In the genomic region with DNA sequence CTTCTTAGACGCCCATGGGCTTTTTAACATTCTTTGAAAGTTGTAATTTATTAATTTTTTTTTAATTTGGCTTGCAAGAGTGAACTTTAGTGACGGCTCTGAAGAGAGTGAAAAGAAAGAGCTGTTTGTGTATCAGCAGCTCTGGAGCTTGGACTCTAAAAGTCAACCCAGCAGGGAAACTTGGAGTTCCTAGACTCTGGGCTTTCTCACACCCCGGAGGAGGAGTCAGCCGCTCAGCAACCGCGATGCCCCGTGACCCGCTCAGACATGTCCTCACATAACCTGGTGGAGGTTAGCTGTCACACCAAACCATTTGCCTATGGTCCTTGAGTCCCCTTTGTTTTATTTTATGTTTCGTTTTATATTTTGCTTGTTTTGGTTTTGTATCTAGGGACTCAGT, we compare ENCODE assay signal across 19 mouse cellular contexts.
A peak's percentile ranks its signal among the peaks of the same experiment; 100 is the strongest.
DNase-seq lines count a peak whose midpoint lies in the region; ATAC-seq and TF ChIP-seq lines count a peak whose summit lies in the region.
"Had no signal": no experiment of that assay in that cellular context is flagged by ENCODE, and none has a peak within 500 bp of the region (broad histone marks: within the 10 kb centered on the region; RNA-seq: fewer than 3 reads in every experiment).

No protein-coding gene starts in this region.

- no peak overlapping the region for H3K9ac ChIP-seq in heart, embryonic 12.5 days
- H3K9ac ChIP-seq in lung, postnatal 0 days (replicated peaks; ENCODE audit: low read depth) = no peak overlapping the region
- H3K9ac ChIP-seq: forebrain, embryonic 13.5 days; limb, embryonic 12.5 days; liver, embryonic 15.5 days; midbrain, embryonic 15.5 days had no signal

- H3K4me3 ChIP-seq in heart, embryonic 12.5 days = no peak overlapping the region
- H3K4me3 ChIP-seq in kidney, adult 2 months (ENCODE audit: insufficient read depth, low read depth, low read length) = no peak overlapping the region
- H3K4me3 ChIP-seq in lung, postnatal 0 days (ENCODE audit: low read depth, low read length) = no peak overlapping the region
- H3K4me3 ChIP-seq: forebrain, embryonic 13.5 days; limb, embryonic 12.5 days; liver, embryonic 15.5 days; midbrain, embryonic 15.5 days had no signal

- intact Hi-C loops in heart, postnatal 10 days (cut with DNase I) = no loop called here

- DNase-seq in heart, adult 18-20 months = peak; percentile 31 to 33
- DNase-seq in heart, postnatal 10 days = peak; percentile 27 to 45
- peak; percentile 60 for DNase-seq in kidney, adult 2 months
- peak; percentile 59 for DNase-seq in kidney, postnatal 14 days
- DNase-seq in lung, postnatal 0 days (ENCODE audit: low spot score) = no peak
- DNase-seq in natural killer cell, adult 2 months (ENCODE audit: low spot score in 2 of 2) = no peak
- DNase-seq: adrenal gland, postnatal 36 days; B cell, adult 2 months; cerebellum, adult 9-10 months; gastrocnemius, postnatal 36 days; lung, postnatal 10 days; thymus, adult 18-20 months had no signal

- no peak for TF ChIP-seq POLR2A in kidney, adult 2 months (IDR thresholded peaks at IDR 0.05; ENCODE audit: low read depth, low read length)

- TF ChIP-seq EP300 in lung, postnatal 0 days (IDR thresholded peaks at IDR 0.05) = no peak

- TF ChIP-seq CTCF in kidney, adult 2 months (conservative IDR thresholded peaks at IDR 0.05; ENCODE audit: insufficient read depth, insufficient read length, low read depth, low read length) = no peak
- no peak for TF ChIP-seq CTCF in lung, postnatal 0 days (IDR thresholded peaks at IDR 0.05)

- no peaks in the 10 kb centered on the region for H3K27me3 ChIP-seq in heart, embryonic 12.5 days (replicated peaks)
- H3K27me3 ChIP-seq in kidney, adult 2 months (replicated peaks; ENCODE audit: control insufficient read depth, insufficient read depth, low read length) = no peaks in the 10 kb centered on the region
- H3K27me3 ChIP-seq in lung, postnatal 0 days (replicated peaks; ENCODE audit: insufficient read depth, low read length) = no peaks in the 10 kb centered on the region
- H3K27me3 ChIP-seq: forebrain, embryonic 13.5 days; limb, embryonic 12.5 days; liver, embryonic 15.5 days; midbrain, embryonic 15.5 days; Patski had no signal

- ATAC-seq in heart, embryonic 12.5 days (ENCODE audit: insufficient number of reproducible peaks, low FRiP score) = no peak
- no peak for ATAC-seq in lung, postnatal 0 days
- ATAC-seq: activated CD4-positive, CD25-positive, alpha-beta regulatory T cell, adult 4 months; forebrain, embryonic 13.5 days; midbrain, embryonic 15.5 days; Patski had no signal

- H3K4me1 ChIP-seq in heart, embryonic 12.5 days (replicated peaks) = no peaks in the 10 kb centered on the region
- H3K4me1 ChIP-seq in kidney, adult 2 months (ENCODE audit: control insufficient read depth, insufficient read depth, low read length) = 0 out of 2 replicates have a peak, but pooled peaks cover 3% of the 10 kb centered on the region
- no peaks in the 10 kb centered on the region for H3K4me1 ChIP-seq in lung, postnatal 0 days (ENCODE audit: insufficient read depth, low read depth, low read length)
- H3K4me1 ChIP-seq: forebrain, embryonic 13.5 days; limb, embryonic 12.5 days; liver, embryonic 15.5 days; midbrain, embryonic 15.5 days had no signal

- H3K36me3 ChIP-seq in heart, embryonic 12.5 days = no peaks in the 10 kb centered on the region
- no peaks in the 10 kb centered on the region for H3K36me3 ChIP-seq in kidney, adult 2 months (ENCODE audit: control insufficient read depth, insufficient read depth, low read length)
- no peaks in the 10 kb centered on the region for H3K36me3 ChIP-seq in lung, postnatal 0 days (ENCODE audit: insufficient read depth, low read length)
- H3K36me3 ChIP-seq: limb, embryonic 12.5 days; liver, embryonic 15.5 days; midbrain, embryonic 15.5 days had no signal

- no peaks in the 10 kb centered on the region for H3K9me3 ChIP-seq in heart, embryonic 12.5 days (replicated peaks)
- H3K9me3 ChIP-seq in lung, postnatal 0 days (ENCODE audit: low read length) = no peaks in the 10 kb centered on the region
- H3K9me3 ChIP-seq: forebrain, embryonic 13.5 days; limb, embryonic 12.5 days; liver, embryonic 15.5 days; midbrain, embryonic 15.5 days had no signal

- no peak overlapping the region for H3K27ac ChIP-seq in heart, embryonic 12.5 days (ENCODE audit: poor library complexity, severe bottlenecking)
- no peak overlapping the region for H3K27ac ChIP-seq in kidney, adult 2 months (ENCODE audit: insufficient read depth, low read depth, low read length)
- H3K27ac ChIP-seq in lung, postnatal 0 days (ENCODE audit: low read length) = no peak overlapping the region
- H3K27ac ChIP-seq: forebrain, embryonic 13.5 days; limb, embryonic 12.5 days; liver, embryonic 15.5 days; midbrain, embryonic 15.5 days had no signal

- WGBS in heart, embryonic 12.5 days = 81% methylated on average over 9 of the region's 9 CpGs
- 44% methylated on average over 9 of the region's 9 CpGs for WGBS in kidney, adult 2 months
- 82% methylated on average over 9 of the region's 9 CpGs for WGBS in lung, postnatal 0 days

- no peak overlapping the region for H3K4me2 ChIP-seq in heart, embryonic 12.5 days
- no peak overlapping the region for H3K4me2 ChIP-seq in lung, postnatal 0 days (replicated peaks; ENCODE audit: low read depth, low read length)
- H3K4me2 ChIP-seq: forebrain, embryonic 13.5 days; limb, embryonic 12.5 days; liver, embryonic 15.5 days; midbrain, embryonic 15.5 days had no signal

Comparison
In these comparisons a context has a peak if more than half of its experiments do, and no peak if none do; other contexts are left out.
1. DNase-seq: peak in heart, adult 18-20 months (2 of 2), heart, postnatal 10 days (2 of 2), kidney, adult 2 months (single experiment) and kidney, postnatal 14 days (single experiment); none in lung, postnatal 0 days (single experiment) and natural killer cell, adult 2 months (0 of 2).